Mouse (Mus musculus) kidney, adult 2 months (tissue): ENCODE measurements around the gene Padi1. TPM values are rescaled to one million over a fixed set of nuclear protein-coding genes. Genes with fewer than 3 reads are reported as not detected.

Source experiments
- DNase-seq: peaks from one replicate; pipeline ENCODE4 v3.0.0; 2021
- H3K27ac ChIP-seq: fragments of 200-500 bp; 2 replicates; pipeline ENCODE4 v1.5.1; 2012; ENCODE audit warnings: low read depth, low read length, control low read depth, inconsistent platforms; ENCODE audit not compliant: insufficient read depth
- H3K27me3 ChIP-seq: fragments of 200-500 bp; replicated peaks from 2 replicates; pipeline ENCODE4 v1.6.1; 2012; ENCODE audit warnings: mild to moderate bottlenecking, moderate library complexity, low read length, inconsistent platforms; ENCODE audit not compliant: control insufficient read depth, insufficient read depth
- H3K36me3 ChIP-seq: fragments of 200-500 bp; 2 replicates; pipeline ENCODE4 v1.6.1; 2012; ENCODE audit warnings: mild to moderate bottlenecking, moderate library complexity, low read length, inconsistent platforms; ENCODE audit not compliant: control insufficient read depth, insufficient read depth
- H3K4me1 ChIP-seq: fragments of 200-500 bp; 2 replicates; pipeline ENCODE4 v1.6.1; 2011; ENCODE audit warnings: low read length; ENCODE audit not compliant: control insufficient read depth, insufficient read depth
- H3K4me3 ChIP-seq: fragments of 200-500 bp; 2 replicates; pipeline ENCODE4 v1.5.1; 2011; ENCODE audit warnings: mild to moderate bottlenecking, low read depth, low read length, control low read depth; ENCODE audit not compliant: insufficient read depth
- CTCF ChIP-seq: fragments of 200-500 bp; conservative IDR thresholded peaks from 2 replicates; pipeline ENCODE4 v1.5.1; 2011; ENCODE audit warnings: low read depth, mild to moderate bottlenecking, control low read depth, low read length, moderate library complexity, mixed read lengths; ENCODE audit not compliant: insufficient read depth, insufficient read length
- POLR2A ChIP-seq: fragments of 200-500 bp; IDR thresholded peaks from one replicate; pipeline ENCODE4 v1.6.1; 2011; ENCODE audit warnings: low read depth, low read length, control low read depth
- WGBS: fragments of 180-500 bp; shearing (Covaris S2); methylation state at CpG from one replicate; pipeline ENCODE4 v1.1.7; 2018; 5-methylcytosine and 5-hydroxymethylcytosine counted together
- polyA plus RNA-seq: library from polyadenylated mRNA; depleted of rRNA; stranded (reverse); fragments of >200 nt; gene quantifications from 2 replicates; pipeline ENCODE4 v1.2.3, GENCODE M21; 2012

Gene Padi1
- polyA plus RNA-seq, 1 experiment, result 0.13 TPM

DNA sequence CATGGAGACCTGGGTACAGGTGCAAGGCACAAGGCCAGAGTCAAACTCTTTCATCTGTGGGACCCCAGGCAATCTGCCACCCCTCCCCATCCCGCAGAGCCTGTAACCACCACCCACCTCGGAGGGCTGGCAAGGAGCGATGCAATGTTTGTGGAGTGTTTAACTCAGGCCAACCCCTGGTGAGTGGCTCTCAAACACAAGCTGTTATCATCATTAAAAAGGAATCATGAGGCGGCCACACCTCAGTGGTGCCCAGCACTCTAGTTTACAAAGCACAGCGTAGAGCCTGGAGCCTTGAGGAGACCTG lies 27.1 kb upstream of the Padi1 start:
- Histone ChIP-seq H3K27ac (no peak overlapping the region), H3K36me3 (no peaks in the 10 kb centered on the region), H3K4me3 (no peak overlapping the region), H3K27me3 (no peaks in the 10 kb centered on the region), H3K4me1 (no peaks in the 10 kb centered on the region)
- TF ChIP-seq CTCF (no peak), POLR2A (no peak)
- no peak for DNase-seq
- WGBS, result 87% methylated on average over 5 of the region's 5 CpGs

DNA sequence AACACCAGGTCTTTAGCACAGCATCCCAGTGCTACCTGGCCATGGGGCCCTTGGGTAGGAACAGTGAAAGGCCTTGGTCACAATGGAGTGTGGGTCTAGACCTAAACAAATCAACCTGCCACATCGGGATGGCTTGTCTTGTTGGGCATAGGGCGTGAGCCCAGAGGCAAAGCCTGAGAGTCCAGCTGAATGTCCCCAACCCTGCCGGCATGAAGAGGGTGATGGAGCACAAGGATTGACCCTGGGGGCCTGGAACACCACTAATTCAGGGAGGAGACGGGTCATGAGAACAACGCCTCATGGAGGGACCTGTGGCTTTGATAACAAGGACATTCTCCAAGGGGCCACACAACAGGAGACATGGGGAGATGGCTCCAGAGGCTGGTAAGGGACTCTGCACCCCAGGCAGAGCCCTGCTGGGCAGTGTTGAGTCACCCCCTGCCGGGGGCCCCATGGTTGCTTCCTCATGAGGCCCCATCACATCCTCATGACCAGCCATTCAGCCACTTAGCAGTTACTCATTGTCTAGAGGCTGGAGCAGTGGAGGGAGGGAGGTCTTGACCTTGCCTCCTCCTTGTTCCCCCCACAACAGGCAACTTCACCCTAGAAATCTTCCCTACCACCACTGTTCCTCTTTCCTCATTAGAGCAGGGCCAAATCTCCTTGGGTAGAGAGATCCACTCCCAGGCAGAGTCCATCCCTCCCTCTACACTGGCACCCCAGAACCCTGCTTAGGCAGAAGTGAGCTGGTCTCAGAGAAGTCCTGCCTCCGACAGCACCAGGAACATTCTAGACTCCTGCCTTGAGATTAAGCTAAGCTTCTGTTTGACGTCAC lies 26.5 kb upstream of the Padi1 start:
- WGBS, result 79% methylated on average over 8 of the region's 8 CpGs
- Histone ChIP-seq H3K27me3 (no peaks in the 10 kb centered on the region), H3K27ac (no peak overlapping the region), H3K36me3 (no peaks in the 10 kb centered on the region), H3K4me1 (no peaks in the 10 kb centered on the region), H3K4me3 (no peak overlapping the region)
- no peak for DNase-seq
- TF ChIP-seq POLR2A (no peak), CTCF (no peak)

- Histone ChIP-seq H3K4me3 (no peak overlapping the region), H3K4me1 (no peaks in the 10 kb centered on the region), H3K27me3 (no peaks in the 10 kb centered on the region), H3K27ac (no peak overlapping the region), H3K36me3 (no peaks in the 10 kb centered on the region)
- 88% methylated on average over 3 of the region's 3 CpGs for WGBS
- no peak for TF ChIP-seq CTCF
- no peak for TF ChIP-seq POLR2A
- DNase-seq, result no peak
Observed at GRCm38 (mm10) chr4:140871376-140871775, 25.8 kb upstream of the Padi1 start.

DNA sequence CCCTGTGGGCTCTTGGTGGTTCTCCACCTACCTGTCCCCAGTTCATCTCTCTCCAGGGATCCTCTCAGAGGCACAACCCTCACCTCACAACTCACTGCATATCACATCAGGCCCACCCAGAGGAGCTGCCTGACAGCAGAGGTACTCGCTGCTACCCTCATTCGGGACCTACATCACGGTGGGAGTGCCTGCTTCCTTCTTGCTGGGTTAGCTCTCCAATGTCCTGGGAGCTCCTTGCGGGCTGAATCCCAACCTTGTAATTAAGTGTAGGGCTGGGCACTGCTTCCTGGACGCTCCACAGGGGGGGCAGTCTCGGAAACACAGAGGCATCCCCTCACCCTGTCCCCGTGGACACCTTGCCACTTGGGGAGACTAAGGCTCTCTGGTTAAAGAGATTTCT lies 25.3 kb upstream of the Padi1 start:
- H3K4me3 ChIP-seq, result no peak overlapping the region
- WGBS, result 85% methylated on average over 7 of the region's 7 CpGs
- no peaks in the 10 kb centered on the region for H3K4me1 ChIP-seq
- TF ChIP-seq POLR2A (no peak), CTCF (no peak)
- no peak for DNase-seq
- H3K27me3 ChIP-seq, result no peaks in the 10 kb centered on the region
- no peaks in the 10 kb centered on the region for H3K36me3 ChIP-seq
- H3K27ac ChIP-seq, result no peak overlapping the region

DNA sequence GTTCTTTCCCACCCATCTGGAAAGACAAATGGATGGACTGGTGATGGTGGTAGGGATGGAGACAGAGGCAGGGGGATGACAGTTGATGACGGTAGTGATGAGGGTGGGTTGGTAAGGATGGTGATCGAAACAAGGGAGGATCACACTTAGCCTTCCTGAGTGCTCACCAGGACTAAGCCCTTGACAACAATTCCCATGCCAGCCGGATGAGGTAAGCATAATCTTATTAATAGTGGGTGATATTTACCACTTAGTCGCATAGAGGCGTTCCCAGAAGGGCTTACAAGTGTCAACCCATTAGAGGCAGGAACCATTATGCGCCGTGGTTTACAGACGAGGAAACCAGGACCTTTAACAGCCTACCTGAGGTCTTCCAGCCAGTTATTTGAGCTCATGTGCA lies 24.4 kb upstream of the Padi1 start:
- no peaks in the 10 kb centered on the region for H3K27me3 ChIP-seq
- H3K4me3 ChIP-seq, result no peak overlapping the region
- no peak overlapping the region for H3K27ac ChIP-seq
- no peaks in the 10 kb centered on the region for H3K4me1 ChIP-seq
- WGBS, result 91% methylated on average over 8 of the region's 8 CpGs
- no peak for DNase-seq
- TF ChIP-seq CTCF (no peak), POLR2A (no peak)
- H3K36me3 ChIP-seq, result no peaks in the 10 kb centered on the region

- H3K36me3 ChIP-seq, result no peaks in the 10 kb centered on the region
- 9% methylated on average over 14 of the region's 14 CpGs for WGBS
Observed at GRCm38 (mm10) chr4:140868484-140869190, 23.1 kb upstream of the Padi1 start.

DNA sequence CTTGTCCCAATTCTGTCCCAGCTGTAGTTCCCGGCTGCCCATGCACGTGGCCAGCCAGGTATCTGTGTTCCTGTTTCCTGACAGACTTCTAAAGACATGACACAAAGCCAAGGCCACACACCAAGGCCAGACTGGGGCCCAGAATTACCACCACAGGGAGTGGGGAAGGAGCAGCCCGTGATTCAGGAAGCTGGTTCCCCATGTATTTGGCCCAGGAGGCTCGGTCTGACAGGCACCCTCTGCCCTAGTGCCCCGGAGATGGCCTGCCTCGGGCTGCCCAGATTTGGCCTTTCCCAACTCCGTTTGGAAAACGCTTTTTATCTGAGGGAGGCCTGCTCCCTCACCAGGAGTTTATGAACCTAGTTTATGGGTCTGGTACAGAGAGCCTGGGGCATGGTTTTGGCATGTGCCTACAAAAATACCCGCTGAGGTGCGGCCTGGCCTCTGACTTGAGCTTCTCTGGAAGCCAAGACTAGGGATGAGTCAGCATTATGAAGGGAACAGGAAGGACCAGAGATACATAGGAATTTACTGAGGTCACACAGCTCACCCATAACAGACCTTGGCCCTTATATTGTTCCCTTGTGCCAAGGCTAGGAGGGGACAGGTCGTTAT lies 16.6 kb upstream of the Padi1 start:
- Histone ChIP-seq H3K27me3 (no peaks in the 10 kb centered on the region), H3K4me3 (no peak overlapping the region), H3K36me3 (no peaks in the 10 kb centered on the region), H3K4me1 (no peaks in the 10 kb centered on the region), H3K27ac (no peak overlapping the region)
- TF ChIP-seq POLR2A, result no peak
- TF ChIP-seq CTCF, result no peak
- WGBS, result 67% methylated on average over 11 of the region's 11 CpGs
- no peak for DNase-seq

More at GRCm38 (mm10) chr4:140868484-140869190, 23.1 kb upstream of the Padi1 start:
- no peak for DNase-seq
- no peak for TF ChIP-seq CTCF
- no peak for TF ChIP-seq POLR2A
- Histone ChIP-seq H3K4me1 (no peaks in the 10 kb centered on the region), H3K27ac (no peak overlapping the region), H3K27me3 (no peaks in the 10 kb centered on the region), H3K4me3 (no peak overlapping the region)
